Mouse (Mus musculus): Measurements from ENCODE around the gene Pea15a.
"Not testable (repeated sequence)": the region's sequence is repeated elsewhere in the genome, so short reads cannot be mapped to it uniquely, and the experiment has no call there.

Pea15a gene

DNA sequence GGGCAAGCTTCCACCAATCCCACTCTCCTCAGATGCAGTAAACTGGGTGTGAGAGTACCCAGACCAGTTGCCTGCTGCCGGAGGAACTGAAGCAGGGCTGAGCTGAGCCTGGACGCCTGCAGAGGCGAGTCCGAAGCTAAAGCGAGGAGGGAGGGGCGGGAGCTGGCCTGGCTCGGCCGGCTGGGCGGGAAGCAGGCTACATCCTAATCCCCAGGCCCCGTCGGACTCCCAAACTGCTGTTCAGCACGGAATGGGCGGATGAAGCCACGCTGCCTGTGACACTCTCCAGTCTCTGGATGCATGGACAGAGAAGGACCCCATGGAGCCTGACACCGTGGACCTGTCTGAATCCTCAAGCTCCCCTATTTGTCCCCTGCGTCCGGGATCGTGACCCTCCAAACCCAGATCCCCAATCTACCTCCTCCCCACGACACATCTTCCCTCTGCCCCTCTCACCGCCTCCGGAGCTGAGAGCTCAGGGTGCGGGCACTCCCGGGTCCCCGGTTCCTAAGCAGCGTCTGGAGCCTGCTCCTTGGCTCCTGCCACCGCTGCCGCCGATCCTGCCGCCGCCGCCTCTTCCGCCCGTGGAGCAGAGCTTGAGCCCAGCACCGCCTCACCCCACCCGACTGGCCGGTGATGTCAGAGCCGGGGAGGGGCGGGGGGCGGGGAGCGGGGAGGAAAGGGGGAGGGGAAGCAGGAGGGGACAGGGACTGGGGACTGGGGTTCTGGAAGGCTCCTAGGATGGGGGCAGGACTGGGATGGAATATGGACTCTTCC, at the start of gene Pea15a:
Gene Pea15a, minus strand, starts transcription at position 664 of the 777 bp plus-strand sequence.
- peak; percentile 91 to 92 for DNase-seq

DNA sequence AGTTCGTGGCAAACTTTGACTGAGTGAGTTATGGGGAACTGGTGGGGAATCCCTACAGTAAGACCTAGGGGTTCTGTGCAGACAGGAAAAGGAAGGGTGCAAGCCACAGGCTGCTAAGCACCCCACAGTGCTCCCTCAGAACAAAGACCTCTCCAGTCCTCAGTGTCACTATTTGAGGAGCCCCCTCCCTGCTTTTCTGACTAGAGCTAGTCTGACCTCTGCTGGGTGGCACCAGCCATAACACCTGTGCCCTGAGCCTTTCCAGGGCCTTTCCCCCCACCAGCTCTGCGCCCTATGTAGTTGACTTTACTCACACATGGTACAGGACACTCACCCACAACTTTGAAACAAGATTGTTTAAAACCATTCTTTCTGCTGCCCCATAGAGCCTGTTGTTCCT, 41.1 kb upstream of the Pea15a start:
- peak; percentile 50 to 52 for DNase-seq

DNA sequence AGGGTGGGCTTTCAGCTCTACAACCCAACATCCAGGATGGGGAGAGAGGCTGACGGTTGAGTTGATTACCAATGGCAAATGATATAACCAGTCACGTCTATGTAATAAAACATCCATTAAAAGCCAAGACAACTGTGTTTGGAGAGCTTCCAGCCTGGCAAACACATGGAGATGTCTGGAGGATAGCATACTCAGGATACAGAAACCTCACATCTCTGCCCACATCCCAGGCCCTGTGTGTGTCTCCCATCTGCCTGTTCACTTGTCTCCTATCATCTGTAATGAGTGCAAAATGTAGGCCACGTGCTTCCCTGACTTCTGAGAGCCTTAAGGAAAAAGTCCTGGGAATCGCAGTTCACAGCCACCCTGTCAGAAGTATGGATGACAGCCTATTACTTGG, 40.6 kb upstream of the Pea15a start:
- DNase-seq: no peak

DNA sequence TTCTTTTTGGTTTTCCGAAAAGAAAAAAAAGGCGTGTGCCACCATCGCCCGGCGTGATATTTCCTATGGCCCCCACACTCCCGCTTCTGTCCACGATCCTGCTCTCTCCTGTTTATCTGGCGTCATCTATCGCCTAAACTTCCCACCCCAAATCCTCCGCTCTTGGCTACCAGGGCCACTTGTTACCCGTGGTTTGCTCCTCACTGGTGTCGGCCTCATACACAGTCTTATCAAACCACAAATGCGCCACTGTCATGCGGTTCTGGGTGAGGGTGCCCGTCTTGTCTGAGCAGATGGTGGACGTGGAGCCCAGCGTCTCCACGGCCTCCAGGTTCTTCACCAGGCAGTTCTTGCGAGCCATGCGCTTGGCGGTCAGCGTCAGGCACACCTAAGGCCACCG, 38.0 kb upstream of the Pea15a start:
- DNase-seq: not testable (repeated sequence)

DNA sequence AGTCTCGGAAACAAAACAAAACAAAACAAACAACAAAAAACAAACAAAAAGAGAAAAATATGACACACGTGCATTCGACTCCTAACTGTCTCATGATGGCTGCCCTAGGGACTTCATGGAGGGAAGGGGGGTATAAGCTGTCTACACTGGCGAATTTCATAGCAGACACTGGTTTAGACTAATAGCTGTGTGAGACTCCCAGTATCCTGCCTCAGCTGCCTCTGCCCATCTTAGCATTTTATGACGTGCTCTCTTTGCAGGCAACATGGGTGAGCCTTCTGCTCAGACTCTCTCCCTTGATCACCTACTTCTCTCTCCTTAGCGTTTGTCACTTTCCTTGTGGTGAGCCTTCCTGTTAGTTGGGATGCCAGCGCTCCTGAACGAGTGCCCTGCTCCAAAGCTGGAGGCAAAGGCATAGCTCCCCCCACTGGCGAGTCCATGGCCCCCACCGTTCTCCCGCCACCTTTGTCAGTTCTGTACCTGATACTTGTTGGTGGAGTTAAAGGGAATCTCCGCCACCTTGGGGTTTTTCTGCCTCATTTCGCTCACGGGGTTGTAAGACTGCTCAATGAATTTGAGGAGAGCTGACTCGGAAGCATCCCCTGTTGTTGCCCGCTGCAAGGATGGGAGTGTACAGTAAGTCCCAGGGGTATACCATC, 37.1 kb upstream of the Pea15a start:
- peak; percentile 44 to 61 for DNase-seq

DNA sequence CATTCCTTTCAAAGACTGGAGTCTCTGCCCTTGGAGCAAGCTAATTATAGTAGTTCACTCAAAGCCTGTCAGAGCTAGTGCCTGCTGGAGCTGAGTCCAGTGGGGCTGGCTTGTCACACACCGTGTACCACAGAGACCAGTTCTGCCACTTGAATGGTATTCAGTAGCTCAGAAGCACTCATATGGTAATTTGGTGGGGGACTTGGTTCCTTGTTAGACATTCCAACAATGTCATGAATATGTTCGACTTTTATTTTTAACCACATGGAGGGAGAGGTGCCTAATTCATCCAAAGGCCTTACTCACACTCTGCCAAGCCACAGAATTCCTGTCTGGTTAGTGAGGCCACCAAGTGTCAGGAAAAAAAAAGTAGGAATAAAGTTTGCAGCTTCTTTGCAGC, 35.8 kb upstream of the Pea15a start:
- DNase-seq: no peak

DNA sequence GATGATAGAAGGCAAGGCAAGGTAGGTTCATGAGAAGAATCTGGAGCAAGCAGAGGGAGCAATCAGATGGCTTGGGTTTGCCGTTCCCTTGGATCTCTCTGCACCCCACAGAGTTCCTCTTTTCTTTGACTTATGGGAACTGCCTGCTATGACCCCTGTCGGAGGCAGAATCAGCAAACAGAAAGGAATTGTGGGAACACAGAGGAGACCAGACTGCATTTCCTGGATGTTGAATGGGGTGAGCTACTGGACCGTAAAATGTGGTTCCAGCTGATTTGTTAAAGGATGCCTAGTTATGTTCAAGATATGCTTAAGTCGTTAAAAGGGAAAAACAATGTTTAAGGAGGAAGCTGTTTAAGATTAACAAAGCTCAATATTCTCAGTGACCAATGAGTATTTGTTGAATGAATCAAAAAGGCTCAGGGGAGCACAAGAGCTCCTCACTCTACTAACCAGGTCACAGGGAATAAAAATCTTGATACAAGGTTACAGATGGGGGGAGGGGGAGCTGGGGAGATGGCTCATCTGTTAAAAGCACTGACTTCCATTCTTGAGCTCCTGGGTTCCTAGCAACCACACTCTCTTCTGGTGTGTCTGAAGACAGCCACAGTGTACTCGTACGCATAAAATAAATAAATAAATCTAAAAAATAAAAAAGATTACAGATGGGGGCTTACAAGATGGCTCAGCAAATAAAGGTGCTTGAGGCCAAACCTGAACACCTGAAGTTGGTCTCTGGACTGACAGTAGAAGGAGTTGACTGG, 34.5 kb upstream of the Pea15a start:
- no peak for DNase-seq

DNA sequence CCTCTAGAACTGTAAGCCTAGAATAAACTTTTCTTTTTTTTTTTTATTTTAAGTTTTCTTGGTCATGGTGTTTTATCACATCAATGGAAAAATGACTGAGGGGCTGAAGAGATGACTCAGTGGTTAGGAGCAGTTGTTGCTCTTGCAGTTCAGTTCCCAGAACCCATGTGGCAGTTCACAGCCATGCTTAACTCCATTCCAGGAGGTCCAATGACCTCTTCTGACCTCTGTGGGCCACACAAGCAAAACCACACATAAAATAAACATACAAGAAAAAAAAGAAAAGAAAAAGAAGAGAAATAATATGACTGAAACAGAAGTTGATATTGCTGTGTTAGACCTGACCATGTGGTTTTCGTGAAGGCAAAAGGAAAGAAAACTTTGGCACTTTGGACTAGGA, 22.6 kb upstream of the Pea15a start:
- no peak for DNase-seq

DNA sequence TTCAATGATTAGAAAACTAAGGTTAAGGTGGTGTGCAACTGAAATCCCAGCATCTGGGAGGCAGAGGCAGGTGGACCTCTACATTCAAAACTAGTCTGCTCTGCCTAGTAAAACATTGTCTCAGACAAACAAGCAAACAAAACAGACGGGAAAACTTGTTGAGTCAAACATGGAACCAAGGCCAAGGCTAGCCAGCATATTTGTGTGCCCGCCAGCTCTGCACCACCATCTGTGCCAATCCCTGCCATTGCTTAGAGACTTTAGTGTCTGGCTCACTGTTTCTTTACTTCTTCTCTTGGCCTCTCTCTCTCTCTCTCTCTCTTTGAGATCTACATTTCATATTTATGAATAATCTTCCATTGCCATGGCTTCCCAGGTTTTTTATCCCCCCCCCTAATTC, 21.6 kb upstream of the Pea15a start:
- DNase-seq: peak; percentile 71 to 75

DNA sequence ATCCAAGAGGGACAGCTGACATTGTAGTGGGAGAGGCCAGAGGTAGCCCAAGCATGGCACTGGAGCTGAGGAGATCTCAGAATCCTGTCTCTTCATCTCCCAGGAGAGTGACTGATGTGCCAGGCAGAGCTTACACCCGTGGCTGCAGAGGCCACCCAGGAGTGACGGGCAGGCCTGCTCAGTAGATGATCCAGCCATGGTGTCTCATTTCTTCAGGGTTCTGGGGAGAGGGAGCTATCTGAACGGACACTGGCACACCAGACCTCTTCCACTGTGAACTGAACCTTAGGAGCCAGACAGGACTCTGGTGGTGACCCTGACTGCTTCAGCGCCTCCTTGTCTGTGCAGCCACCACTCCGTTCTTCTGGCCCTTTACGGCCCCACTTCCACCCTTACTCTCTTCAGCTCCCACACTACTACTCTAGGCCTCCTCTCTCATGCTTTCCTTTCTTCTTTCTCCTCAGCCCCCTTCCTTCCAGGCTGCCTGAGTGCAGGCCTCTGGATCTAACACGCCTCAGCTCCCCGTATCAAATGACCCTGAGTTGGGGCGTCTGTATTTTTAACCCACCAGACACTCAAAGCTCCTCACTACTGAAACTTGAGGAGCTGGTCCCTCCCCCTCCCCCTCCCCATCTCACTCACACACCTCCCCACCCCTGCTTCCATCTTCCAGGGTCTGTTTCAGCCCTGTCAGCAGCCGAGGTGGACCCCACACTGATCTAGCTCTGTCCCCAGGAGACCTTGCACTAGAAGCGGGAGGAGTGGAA, 14.9 kb upstream of the Pea15a start:
- DNase-seq: no peak

DNA sequence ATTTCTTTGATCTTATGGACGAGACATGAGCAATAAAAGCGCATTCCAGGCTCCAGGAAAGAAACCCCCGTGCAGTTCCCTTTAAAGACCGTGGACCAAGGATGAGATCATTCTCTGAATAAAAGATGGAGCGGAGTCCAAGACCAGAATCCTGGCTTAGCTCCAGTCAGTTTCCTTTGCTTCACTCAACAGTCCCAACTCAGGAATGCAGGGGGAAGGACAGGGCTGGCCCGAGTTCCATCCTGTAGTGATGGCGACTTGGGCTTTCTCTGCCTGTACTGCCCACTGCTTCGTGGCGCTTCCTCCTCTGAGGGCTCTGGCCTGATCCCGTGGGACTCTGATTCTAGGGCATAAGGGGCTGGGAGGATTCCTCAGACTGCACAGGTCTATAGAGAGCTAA, 13.8 kb upstream of the Pea15a start:
- DNase-seq: peak; percentile 45 to 56

DNA sequence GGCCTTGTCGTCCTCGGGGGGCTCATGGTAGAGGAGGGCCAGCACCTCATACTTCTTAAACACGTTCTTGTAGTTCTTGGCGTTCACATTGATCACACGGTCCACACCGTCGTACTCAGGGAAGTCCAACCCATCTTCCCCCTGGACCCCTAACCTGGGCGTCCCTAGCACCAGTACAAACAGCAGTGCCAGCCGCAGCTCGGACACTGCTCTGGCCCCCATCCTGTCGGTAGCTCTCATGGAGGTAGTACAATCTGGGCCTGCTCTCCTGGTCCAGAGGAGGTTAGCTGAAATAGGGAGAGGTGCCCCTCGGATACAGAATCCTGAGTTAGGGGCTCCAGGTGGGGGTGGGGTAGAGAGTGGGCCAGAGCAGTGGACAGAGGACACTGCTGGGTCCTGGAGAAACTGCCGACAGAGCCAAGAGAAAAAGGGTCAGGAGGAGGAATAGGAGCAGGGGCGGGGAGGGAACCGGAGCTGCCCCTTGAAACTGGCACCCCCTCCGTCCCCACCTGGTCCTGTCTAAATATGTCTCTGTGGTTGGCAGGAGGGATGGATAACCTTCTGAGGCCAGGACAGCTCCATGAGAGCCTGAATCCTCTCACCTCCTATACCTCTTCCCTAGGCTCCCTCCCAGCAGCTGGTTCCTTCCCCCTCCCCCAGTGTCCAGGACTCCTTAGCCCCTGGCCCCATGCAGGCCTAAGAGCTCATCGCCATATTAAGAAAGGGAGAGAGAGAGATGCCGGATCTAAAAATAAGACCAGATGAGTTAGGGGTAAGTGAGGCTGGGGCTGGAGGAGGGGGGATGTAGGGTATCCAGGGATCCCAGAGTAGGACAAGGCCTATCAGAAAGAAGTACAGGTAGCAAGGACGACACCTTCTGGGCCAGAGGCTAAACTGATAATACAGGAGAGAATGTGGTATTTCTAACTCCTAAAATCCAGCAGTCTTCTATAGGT, 13.1 kb upstream of the Pea15a start, which contains the start of gene Casq1:
Gene Casq1, minus strand, starts transcription at position 418 of the 956 bp plus-strand sequence.
- DNase-seq: no peak

DNA sequence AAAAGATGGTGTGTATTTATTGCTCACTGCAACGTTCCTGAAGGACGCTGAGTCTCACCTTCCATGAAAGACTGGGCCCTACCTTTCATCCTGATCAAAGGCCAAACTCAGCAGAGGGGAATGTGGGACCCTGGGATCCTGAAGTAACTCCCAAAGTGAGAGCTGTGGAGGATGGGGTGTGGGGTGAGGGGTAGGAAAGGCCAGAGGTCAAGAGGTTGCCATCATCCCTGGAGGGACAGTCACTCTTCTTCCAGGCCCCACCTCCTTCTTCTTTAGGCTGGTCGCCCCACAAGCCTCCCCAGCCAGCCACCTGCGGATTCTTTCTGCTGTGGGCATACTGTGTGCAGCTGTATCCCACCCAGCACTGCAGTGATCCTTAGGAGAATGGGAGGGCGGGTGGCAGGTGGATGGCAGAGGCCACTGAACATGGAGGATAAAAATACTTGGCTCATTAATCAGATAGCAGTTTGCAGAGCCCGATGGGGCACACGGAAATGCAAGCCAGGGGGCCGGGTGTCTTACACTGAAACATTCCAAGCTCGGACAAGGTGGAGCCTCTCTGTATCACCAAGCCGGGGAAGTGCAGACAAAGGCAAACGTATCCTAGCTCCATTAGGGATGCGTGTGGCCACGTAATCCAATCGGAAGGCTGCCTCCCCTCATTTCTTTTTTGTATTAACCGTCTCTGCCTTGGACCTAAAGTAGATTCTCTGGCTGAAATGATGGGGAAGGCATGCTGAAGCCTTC, 11.7 kb upstream of the Pea15a start:
- no peak for DNase-seq

DNA sequence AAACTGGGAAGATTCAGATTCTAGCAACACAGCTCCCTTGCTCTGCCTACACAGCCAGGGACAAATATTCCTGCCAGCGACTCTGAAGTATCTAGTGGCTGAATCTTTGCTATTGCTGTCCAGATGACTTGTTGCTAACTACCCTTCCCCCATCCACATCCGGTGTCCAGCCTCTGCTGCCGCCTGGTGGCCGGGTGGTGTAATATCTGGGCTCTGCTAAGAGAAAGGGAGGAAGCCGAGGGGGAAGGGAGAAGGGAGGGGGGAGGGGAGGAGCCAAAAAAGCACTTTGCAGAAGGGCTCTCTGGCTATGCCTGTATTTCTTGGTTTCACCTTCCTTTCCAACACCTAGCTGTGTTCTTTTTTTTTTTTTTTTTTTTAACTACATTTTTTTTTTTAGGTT, 10.5 kb upstream of the Pea15a start:
- DNase-seq: peak; percentile 92 to 94

DNA sequence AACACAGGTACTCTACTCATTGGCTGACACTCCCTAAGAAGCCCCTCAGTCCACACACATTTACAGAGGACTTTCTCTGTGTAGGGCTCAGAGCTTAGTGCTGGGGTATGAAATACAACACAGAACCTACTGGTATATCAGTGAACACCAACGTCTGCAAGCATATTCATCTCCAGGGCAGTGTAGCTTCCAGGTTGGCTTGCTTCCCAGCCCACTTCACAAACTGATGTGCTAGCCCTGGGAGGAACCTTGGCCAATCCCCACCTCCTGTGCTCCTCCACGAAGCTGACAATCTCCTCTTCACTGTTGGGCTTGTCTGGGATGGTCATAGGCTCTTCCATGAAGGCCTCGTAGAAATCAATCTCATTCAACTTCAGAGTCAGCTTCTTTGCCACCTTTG, 8.1 kb upstream of the Pea15a start:
- no peak for DNase-seq

DNA sequence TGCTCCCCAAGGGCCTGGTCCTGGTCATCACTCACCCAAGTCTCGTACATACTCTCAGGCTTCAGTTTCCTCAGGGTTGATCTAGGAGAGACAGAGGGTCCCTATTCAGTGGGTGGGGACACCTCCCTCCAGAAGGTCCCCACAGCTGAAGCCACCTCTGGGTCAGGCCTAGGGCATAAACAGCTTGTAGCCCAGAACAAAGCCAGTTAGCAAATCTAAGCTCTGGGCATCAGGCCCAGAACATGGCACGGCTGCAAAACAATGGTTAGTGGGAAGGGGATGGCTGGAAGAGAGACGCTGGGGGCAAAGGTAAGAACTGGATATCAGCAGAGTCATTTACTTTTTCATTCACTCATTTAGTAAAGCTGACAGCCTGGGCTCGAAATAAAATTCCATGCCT, 7.2 kb upstream of the Pea15a start:
- DNase-seq: no peak

DNA sequence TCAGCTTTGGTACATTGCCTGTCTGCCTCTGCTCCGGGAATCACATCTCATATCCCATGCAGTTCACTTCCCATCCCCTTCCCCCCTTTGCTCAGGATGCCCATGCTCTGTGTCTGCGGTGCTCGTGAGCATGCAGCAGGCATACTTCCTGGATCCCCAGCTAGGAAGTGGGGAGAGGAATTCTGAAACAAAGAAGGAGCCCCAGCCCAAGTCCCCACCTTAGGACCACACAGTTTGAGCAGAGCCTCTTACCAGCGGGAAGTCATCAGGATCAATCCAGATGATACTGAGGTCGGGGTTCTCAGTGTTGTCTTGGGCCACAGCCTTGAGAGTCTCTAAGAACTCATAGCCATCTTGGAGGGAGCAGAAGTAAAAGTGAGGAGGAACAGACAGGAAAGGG, 6.2 kb upstream of the Pea15a start:
- no peak for DNase-seq

DNA sequence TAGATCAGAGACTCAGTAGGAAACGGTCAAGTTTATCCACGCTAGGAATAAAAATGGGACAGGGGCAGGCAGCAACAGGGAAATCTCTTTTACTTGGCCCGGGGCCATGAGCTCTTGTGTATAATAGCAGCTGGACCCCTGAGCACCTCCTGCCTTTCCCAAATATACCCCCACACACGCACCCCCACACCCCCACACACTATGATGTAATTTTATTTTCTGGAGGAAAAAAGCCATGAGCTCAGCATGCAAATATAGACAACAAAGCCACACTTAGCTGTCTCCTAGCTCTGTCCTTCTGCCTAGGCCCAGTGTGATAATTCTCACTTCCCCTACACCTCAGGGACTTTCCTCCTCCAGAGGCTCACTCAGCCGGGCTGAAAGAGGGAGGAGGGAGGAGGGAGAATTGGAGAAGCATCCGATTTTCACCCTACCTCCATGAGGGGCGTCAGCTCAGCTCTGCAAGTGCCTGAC, 544 bp upstream of the Pea15a start:
- DNase-seq: peak; percentile 59 to 74

DNA sequence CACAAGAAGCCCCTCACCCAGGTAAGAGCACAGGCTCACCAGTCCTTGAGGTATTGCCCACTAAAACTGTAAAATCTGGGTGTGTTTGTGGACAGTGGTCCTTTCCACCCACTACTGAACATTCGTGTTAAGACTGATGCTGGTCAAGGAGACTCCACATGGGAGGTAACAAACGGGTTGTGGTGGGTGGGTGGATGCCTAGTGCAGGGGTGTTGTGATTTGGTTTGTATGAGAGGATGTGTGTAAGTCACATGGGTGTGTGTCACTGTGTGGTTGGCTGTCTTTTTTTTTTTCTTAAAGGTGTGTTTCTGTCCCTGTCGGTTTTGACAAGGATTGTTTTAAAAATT, 890 bp downstream of the Pea15a start:
- DNase-seq: peak; percentile 56 to 63

DNA sequence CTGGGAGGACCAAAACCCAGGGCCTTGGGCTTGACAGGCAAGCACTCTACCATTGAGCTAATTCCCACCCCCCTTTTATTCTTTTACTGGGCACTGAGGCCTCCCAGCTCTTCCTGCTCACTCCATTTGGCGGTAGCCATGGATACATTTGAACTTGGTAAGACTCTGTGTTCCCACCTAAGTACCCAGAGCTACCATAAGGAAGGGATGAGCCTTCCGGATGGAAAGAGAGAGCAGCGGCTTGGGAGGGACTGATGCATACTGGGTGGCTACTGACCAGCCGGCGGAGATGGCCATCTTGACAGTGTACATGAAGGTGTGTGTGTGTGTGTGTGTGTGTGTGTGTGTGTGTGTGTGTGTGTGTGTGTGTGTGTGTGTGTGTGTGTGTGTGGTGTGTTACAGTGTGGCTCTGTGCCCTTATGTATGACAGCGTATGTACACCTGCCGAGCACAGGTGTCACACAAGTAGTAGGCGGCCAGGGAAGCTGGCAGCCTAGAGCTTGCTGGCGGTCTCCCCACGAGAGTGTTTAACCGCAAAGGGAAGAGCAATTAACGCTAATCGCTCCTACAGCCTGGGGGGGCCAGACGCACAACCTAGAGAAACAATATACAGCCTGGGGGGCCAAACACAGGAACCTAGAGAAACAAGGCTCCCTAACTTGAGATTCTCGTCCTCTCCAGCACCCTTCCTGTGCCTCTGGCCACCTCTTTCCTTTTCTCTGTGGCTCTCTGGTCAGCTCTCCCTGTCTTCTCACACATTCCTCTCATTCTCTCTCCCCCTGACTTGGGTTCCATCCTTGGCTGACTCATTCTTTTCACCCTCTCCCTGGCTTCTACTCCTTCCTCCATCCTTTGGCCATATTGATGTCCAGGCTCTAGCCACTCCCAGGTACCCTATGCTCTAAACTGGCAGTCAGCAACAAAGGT, 1.5 kb downstream of the Pea15a start:
- peak; percentile 81 to 82 for DNase-seq
